ENCODE assay signal across 8 mouse cellular contexts in genomic region chrX:151802956-151803776, GRCm38 (mm10). TPM values are rescaled to one million over a fixed set of nuclear protein-coding genes. Genes with fewer than 3 reads are reported as not detected.
DNase-seq lines count a peak whose midpoint lies in the region; ATAC-seq lines count a peak whose summit lies in the region.

No protein-coding gene starts in this region.

- H3K27ac ChIP-seq in hindbrain, embryonic 15.5 days (replicated peaks), result peak overlapping the region; percentile 93

- no peaks in the 10 kb centered on the region for H3K27me3 ChIP-seq in hindbrain, embryonic 15.5 days

- H3K4me2 ChIP-seq in hindbrain, embryonic 15.5 days, result peak overlapping the region; percentile 70

- H3K36me3 ChIP-seq in hindbrain, embryonic 15.5 days, result no peaks in the 10 kb centered on the region

- WGBS in hindbrain, embryonic 15.5 days, result 16% methylated on average over 77 of the region's 77 CpGs

- H3K9me3 ChIP-seq in hindbrain, embryonic 15.5 days, result no peaks in the 10 kb centered on the region

- peak; percentile 92 for ATAC-seq in hindbrain, embryonic 15.5 days (ENCODE audit: low FRiP score, low read depth)

- DNase-seq in T-cell, adult 2 months (ENCODE audit: low spot score), result peak; percentile 95
- peak; percentile 92 for DNase-seq in cerebellum, postnatal 36 days
- DNase-seq in frontal cortex, postnatal 36 days (ENCODE audit: low spot score in 2 of 2), result peak; percentile 91 to 95
- DNase-seq in left cerebral cortex, adult 11 months (ENCODE audit: low spot score), result peak; percentile 92
- peak; percentile 95 to 96 for DNase-seq in lung, postnatal 4 days
- peak; percentile 94 for DNase-seq in retina, postnatal 7 days (ENCODE audit: low read depth, low spot score)
- DNase-seq in urinary bladder, adult 2 months (ENCODE audit: low spot score), result peak; percentile 66

- H3K4me1 ChIP-seq in hindbrain, embryonic 15.5 days (replicated peaks), result 0 out of 2 replicates have a peak, but pooled peaks cover 4% of the 10 kb centered on the region

- peak overlapping the region; percentile 57 for H3K9ac ChIP-seq in hindbrain, embryonic 15.5 days

- H3K4me3 ChIP-seq in hindbrain, embryonic 15.5 days, result peak overlapping the region; percentile 56

RNA-seq across cellular contexts. Expression of gene Huwe1, which starts 2.6 kb away (rescaled TPM):
- polyA plus RNA-seq in hindbrain, embryonic 15.5 days (2015; fragmentation: Nextera tagmentation; extraction: Ambion mirVana), result 44.8 and 49.7 TPM in 2 replicates
- polyA plus RNA-seq in urinary bladder, adult 2 months (2012; rRNA removed), result 67.9 and 77.9 TPM in 2 replicates

Comparison
In these comparisons a context has a peak if more than half of its experiments do, and no peak if none do; other contexts are left out.
1. Peak in every context shown above with its lines: DNase-seq, ATAC-seq, H3K4me3 ChIP-seq and H3K27ac ChIP-seq.